Mouse (Mus musculus) spleen, adult 18-20 months (tissue): ENCODE results near the gene Msh5.

ENCODE experiments used
- DNase-seq, 2 experiments: peaks; one replicate each; pipeline ENCODE4 v3.0.0; 2022; ENCODE audit warnings: mixed read lengths in 2 of 2

Msh5 gene

DNA sequence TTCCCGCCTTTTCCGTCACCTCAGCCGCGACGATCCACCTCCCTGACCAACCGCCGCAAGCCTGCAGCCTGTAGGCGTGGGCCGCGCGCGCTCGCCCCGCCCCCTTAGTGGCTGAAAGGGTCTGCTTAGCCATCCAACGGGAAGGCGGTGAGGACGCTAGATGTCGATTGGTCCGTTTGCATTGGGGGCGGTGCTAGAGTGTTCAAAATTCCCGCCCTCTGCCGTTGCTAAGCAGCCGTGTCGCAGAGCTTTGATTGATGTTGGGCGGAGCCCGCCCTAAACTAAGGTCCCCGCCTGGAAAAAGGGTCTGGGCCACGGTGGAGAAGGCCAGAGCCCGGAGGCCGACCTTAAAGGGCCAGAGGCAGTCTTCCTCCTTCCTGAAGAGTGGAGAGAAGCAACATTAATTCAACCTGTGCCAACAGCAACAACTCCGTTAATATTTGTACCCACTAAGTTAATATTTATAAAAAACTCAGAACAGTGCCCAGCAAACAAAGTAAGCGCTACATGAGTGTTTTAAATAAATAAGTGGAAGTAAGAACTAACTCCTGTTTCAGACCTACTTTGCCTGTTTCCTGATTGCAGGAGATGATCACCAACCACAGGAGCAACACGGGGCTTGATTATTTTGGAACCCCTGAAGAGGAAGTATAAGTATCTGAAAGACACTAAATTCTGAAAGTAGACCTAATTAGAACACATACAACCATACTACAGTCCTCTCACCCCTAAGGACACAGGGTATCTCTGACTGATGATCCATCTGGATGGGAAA, at the start of gene Msh5:
Msh5 (minus strand) TSS at position 65 of the 775 bp plus-strand sequence.
- peak; percentile 96 for DNase-seq

DNA sequence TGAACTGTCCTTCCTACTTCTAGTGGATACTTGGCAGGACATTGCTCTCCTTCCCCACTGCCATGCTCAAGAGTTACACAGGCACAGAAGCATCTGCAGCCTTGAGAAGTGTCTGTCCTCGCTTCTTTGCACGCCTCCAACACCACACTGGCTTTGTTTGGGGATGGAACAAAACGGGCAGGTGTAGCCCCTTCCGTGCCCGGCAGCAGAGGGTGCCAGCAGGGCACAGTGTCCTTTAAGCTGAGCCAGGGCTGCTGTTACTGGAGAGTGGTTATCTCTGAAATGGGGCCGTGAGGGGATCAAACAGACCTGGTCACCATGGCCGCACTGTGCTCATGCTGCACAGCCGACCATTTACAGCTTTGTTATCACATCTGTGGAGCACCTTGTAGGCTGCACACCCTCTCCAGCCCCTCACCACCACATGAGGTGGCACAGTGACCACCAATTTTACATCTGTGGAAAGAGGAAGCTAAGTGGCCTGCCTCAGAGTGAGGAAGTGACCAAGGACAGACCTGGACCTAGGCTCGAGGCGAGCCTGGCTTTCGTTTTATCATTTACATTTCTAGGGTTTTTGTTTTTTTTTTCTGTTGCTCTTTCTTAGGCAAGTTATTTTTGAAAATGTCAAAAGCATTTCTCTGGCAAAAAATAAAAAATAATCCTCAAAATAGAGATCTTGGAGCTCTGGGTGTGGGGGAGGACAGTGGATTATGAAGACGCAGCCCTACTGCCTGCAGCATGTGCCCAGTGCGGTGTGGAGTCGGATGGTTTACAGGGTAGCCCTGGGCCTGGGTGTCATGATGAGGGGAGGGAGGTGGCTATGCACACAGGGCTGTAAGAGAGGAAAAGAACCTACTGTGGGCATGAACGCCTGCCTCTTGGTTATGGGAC, 48.2 kb upstream of the Msh5 start:
- DNase-seq, result no peak

- no peak for DNase-seq
Observed at GRCm38 (mm10) chr17:35092403-35093198, 46.1 kb upstream of the Msh5 start.

DNA sequence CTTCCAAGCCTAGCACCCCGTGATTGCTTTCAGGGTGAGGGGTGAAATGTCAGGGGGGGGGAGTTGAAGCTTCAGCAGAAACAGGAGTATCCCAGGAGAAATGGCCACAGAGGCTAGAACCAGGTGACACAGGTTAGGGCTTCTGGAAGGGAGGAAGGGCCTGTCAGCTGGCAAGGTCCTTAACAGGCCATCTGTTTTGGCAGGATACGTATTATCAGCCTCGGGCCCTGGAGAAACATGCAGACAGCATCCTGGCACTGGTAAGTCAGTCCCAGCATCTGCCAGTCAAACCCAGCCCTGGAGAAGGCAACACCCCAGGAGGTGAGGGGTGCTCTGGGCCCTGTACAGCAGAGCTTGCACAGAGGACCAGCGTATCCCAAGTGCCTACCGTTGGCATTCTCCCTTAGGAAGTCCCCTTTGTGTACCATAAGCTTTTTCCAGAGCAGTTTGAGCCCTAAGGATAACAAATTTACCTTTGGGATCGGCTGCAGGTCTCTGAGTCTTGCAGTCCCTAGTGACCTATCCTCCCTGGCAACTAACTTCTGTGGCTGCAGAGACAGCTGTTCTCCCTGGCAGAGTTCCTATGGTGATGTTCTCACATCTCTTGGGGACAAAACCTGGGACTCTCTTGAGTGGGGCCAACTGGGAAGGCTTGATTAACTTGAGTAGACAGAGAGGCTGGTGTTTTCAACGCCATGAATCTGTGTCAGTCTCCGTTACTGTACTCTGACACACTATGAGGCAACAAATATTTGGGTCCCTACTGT, 43.8 kb upstream of the Msh5 start:
- no peak for DNase-seq

GRCm38 (mm10) chr17:35088825-35089644, 42.5 kb upstream of the Msh5 start, which contains the start of gene Abhd16a:
TSS of gene Abhd16a (plus strand) at chr17:35089263.
- peak; percentile 88 to 92 for DNase-seq

GRCm38 (mm10) chr17:35088151-35088550, 41.6 kb upstream of the Msh5 start:
- DNase-seq, result no peak

GRCm38 (mm10) chr17:35085208-35085865, 38.8 kb upstream of the Msh5 start, which contains the start of gene Ly6g6f:
TSS of gene Ly6g6f (minus strand) at chr17:35085610.
- no peak for DNase-seq

DNA sequence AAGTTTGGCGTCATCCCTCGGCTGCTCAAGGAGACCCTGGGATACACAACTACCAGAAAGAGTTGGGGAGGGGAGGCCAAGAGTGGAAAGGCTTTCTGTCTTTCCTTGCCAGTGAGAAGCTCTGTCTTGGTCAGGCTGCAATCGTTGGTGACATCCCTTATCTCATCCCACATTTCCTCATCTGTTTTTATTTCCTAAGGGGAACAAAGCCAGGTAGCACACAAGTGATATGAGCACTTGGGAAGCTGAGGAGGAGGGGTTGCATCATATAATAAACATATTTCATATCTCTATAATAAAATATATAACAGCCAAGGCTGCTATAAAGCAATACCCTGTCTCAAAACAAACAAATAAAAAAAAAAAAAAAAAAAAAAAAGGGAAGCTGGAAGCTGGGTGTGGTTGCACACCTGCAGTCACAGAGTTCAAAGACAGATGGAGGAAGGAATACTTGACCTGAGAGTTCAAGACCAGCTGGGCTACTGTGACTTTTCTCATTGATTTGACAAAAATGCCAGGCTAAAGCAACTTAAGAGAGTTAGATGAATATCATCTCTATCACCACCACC, 37.5 kb upstream of the Msh5 start:
- DNase-seq, result no peak

DNA sequence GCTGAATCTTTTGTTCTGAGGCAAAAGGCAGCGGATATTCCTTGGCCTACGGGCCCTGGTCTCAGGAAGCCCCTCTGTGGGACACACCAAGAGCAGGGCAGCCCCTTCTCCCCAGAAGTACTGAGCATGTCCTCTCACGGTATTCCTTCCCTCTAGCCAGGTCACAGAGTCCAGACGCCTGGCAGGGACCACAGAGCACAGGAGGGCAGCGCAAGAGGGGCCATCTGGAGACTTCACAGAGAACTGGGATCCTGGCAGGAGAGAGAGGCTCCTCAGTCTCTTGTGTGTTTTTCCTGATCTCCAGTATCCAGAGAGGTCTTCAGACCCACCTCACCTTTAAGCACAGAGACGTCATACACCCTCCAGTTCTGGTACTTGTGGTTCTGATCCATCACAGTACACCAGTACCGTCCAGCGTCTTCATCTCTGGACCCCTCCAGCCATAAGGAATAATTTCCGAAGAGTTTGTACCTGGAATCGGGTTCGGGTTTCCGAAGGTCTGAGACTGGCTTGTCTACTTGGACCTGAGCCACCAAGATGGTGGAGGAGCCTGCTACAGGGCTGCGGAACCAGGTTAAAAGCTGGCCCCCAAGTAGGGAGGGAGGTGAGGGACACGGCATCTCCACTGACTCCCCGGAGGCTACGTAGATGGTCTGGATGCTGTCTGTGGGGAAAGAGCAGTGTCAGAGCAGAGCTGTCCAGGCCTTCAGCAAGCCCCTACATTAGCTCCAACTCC, 36.5 kb upstream of the Msh5 start:
- no peak for DNase-seq

- no peak for DNase-seq
Observed at GRCm38 (mm10) chr17:35080710-35081109, 34.2 kb upstream of the Msh5 start.

DNA sequence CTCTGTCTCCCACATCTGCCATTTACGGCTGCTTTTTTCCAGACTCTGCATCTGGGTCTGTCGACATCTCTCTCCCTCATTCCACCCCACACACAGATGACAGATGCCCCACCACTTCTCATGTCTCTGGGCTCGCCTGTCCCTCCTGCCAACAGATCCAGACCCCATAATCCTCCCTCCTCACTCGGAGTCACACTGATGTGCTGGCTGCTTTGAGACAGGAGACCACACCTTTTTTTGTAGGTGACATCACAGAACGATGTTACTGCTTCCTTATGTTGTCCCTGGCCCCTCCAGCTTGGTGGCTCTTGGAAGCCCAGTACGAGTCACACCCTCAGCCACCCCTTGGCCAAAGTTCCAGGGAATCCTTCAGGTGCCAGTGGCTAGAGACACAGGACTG, 33.7 kb upstream of the Msh5 start:
- DNase-seq, result no peak

DNA sequence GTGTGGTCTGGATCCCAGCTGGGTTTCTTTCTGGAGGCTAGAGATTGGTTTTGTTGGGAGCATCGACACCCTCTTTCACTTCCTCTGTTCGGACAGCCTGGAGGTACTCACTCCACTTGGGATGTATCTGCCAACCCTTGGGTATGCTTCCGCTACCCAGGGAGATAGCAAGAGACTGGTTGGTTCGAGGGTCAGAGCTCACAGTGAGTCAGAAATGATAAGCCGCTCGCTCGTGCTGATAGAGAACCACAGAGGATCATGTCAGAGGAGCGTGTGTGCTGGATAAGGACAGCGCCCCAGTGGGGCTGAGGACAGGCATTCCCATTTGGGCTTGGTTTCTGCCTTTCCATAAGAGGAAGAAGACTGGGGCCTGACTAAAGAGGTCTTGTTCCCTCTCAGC, 33.2 kb upstream of the Msh5 start:
- DNase-seq, result no peak

DNA sequence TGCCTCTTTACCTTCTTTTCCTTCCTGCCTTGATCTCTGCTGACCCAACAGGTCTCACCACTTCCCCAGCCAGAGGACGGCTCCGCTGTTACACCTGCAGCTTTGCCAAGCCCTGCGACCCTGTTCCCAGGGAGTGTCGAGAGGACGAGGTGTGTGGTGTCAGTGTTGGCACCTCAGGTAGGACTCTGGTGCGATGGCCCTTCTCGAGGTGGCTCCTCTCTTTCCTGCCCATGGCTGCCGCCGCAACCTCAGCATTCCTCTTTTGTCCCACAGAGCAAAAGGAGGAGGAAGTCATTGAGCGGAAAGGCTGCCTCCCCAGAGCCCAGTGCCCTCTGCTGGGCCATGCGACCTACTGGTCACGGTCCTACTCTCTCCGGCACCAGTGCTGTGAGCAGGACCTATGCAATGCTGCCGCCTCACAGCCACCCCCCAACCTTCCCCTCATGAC, 31.3 kb upstream of the Msh5 start, which contains the start of gene Ly6g6d:
Ly6g6d (minus strand) TSS at position 280 of the 448 bp plus-strand sequence.
- peak in 1 of 2 experiments; percentile 32 for DNase-seq

GRCm38 (mm10) chr17:35077285-35077684, 30.7 kb upstream of the Msh5 start:
- no peak for DNase-seq

- no peak for DNase-seq
Observed at GRCm38 (mm10) chr17:35076507-35077176, 30.1 kb upstream of the Msh5 start, which contains the start of gene Ly6g6e. TSS of gene Ly6g6e (plus strand) at chr17:35076902.

DNA sequence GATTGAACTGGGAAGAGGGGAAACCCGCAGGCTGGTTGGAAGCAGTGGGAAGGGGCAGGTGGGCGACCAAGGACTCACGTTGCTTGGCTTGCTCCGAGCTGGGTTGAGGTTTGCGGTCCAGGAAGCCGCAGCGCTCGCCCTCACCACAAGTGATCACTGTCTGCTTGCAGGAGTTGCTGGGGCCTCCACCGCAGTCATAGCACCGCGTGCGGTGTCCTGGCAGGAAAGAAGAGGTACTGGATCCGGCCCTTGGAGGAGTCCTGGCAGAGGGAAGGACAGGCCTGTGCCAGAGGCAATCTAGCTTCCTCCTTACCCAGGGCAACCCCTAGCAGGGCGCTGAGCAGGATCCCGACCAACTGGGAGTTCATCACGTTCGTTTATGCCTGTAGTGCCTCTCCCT, 27.6 kb upstream of the Msh5 start:
- DNase-seq, result no peak

DNA sequence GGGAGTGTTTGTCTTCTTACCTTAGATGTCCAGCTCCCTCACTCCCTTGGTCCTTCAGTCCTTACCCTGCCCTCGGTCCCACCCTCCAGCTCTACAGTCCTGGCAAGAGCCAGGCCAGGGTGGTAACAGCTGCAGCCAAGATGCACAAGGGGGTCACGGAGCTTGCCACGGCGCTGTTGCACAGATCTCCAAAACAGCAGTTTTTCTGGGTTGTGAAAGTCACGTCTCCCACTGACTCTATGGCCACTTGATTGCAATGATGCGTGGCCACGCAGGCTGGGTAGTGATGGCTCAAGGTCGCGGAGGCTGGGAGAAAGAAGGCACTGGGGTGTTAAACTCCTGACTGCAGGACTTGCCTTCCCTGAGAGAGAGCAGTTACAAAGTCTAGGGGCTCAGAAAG, 24.9 kb upstream of the Msh5 start:
- DNase-seq, result no peak

- no peak for DNase-seq
Observed at GRCm38 (mm10) chr17:35070556-35071229, 24.1 kb upstream of the Msh5 start.
